Mouse (Mus musculus) adrenal gland, adult (tissue): Measurements from ENCODE around the gene Eqtn.

Experiments
- DNase-seq, 2 experiments: peaks; one replicate each; pipeline ENCODE4 v3.0.0; 2022 to 2023; ENCODE audit warnings: low spot score in 1 of 2; ENCODE audit not compliant: inconsistent age in 2 of 2

The Eqtn gene

DNA sequence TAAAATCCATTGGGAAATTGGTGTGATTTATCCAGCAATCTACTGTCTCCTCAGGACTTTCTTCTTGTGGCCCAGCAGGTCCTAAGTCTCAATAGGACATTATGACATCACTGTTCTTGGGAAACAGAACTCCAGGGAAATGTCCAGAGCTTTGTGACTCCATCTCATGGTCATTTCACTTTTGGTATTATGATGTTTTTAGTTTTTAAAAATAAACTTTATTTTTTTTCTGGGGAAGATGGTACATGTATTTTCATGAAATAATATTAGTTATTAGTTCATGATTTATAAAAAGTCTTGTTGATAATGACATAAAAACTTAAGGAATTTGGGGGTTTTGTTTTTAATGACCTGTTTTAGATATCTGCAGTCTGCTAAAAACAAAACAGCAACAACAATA lies at the start of gene Eqtn:
TSS of gene Eqtn (minus strand) at position 101 of the 400 bp plus-strand sequence.
- DNase-seq = no peak

DNA sequence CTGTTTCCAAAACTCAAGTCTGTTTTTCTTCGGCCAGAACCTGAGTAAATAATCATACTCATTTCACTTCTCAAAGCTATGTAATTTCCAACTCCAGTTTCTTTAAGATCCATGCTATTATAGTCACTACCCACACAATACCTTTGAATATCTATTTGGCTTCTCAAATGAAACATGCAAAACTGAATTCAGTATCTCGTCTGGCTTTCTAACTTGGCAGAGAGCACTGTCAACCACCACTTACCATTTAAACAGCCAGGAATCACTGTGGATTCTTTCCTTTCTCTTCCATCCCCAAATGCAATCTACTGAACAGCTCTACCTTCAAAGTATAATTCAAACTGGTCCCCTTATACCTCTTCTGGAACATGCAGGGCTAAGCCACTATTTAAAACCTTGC lies 44.7 kb upstream of the Eqtn start:
- no peak for DNase-seq

DNA sequence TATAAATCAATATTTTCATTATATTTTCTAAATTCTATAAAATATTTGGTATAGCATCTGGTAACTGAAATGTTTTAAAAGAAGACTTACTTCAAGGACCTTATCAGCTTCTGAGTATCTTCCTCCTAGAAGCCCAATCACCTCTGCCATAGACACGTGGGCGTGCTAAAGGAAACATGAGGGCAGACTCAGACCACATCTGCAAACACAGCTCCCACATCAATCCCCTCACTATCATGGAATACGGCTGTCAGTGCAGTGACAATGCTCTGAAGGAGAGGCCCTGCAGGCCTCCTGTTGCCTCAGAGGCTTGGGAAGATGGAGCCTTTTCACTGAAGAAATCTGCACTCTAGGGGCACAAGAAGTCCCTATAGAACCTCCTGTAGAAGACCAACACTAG lies 24.1 kb upstream of the Eqtn start:
- no peak for DNase-seq

DNA sequence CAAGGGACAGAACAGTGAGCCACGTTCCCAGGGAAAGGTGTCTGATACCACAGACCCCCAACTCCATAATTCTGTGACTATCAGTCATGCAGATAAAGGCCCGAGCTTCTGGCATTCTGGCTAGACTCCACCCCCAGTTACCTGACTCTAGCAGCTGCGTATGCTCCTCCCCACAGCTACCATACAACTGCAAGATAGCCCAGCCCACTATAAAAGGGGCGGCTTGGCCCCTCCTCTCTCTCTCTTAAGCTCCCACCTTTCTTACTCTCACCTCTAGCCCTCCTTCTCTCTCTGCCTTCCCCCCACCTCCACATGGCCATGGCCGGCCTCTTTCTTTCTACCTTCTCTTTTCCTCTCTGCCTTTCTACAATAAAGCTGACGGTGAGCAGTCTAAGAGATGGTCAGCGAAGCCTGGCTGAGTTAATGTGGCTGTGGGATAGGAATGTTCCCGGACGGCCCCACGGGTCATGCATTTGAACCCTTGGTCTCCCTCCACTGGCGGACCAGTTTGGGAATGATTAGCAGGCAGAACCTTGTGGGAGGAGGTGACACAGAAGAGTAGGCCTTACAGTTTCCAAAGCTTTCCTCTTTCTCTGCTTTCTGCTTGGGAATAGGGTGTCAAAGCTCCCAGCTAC lies 12.7 kb upstream of the Eqtn start:
- DNase-seq = no peak

DNA sequence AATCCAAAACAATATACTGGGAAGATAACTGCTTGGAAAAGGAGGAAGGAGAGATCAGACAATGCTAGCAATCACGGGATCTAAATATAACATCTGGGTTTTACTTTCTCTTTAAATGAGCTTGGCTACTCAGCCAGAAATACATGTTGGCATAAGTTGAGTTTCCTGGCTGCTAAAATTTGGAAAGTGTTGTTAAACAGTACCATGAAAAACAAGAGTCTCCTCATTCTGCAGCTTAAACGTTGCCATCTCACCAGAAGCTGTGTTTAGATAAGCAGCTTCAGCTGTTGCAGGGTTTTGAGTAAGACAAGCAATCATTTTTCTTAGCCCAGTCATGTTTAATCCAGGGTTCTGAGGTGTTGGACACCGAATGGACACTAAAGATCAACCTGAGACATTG lies 26.9 kb downstream of the Eqtn start:
- DNase-seq = peak in 1 of 2 experiments; percentile 17

DNA sequence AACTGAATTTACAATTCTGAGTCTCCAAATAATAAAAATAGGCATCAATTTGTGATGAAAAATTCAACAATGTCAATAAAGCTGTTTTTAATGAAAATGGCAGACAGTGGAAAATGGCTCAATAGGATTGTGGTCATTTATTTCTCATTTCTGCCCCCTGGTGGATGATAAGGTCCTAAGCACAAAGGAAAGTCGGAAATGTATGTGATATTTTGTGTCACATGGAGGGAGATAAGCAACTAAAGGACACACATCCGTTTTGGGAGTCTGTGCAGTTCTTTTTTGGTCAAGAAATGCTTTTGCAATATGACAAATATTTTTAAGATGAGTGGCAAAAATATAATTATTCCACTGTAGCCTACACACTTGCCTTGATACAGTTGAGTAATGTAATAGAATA lies 27.9 kb downstream of the Eqtn start:
- DNase-seq = peak in 1 of 2 experiments; percentile 60
